Mouse (Mus musculus): Measurements from ENCODE around the gene Hsd17b11. TPM values are rescaled to one million over a fixed set of nuclear protein-coding genes. Genes with fewer than 3 reads are reported as not detected.
"Not testable (repeated sequence)": the region's sequence is repeated elsewhere in the genome, so short reads cannot be mapped to it uniquely, and the experiment has no call there.

Hsd17b11 gene
- polyA plus RNA-seq, 1 experiment from 2014 or later: 19.1 TPM

DNA sequence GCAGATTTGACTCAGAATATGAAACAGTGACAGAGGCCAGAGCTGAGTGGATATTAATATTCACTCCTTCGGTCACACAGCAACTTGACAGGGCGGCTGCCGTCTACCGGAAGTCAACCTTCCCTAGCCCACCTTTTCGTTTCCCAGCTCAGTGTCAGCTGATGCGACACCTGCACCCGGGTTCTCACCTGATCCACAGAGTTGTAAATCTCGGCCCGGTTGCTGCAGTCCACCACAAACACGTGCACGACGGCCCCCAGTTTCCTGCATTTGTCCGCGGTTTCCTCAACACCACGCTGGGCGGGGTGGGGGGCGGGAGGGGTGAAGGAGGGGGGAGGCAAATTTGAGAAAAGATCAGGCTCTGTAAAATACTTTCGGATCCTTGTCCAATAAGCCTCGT lies 49.3 kb downstream of the Hsd17b11 start:
- Histone ChIP-seq H3K9me3 (ENCODE audit: control insufficient read depth, low read length) (no peaks in the 10 kb centered on the region), H3K9ac (ENCODE audit: low read length) (no peak overlapping the region), H3K4me2 (replicated peaks; ENCODE audit: low read depth) (peak overlapping the region; percentile 35; the same call in 1 of the 2 replicates), H3K36me3 (ENCODE audit: control insufficient read depth, insufficient read depth, low read length) (no peaks in the 10 kb centered on the region), H3K4me1 (replicated peaks; ENCODE audit: control insufficient read depth, insufficient read depth) (no peaks in the 10 kb centered on the region), H3K27me3 (ENCODE audit: control insufficient read depth, insufficient read depth, low read length) (no peaks in the 10 kb centered on the region), H3K4me3 (ENCODE audit: low read depth, low read length) (no peak overlapping the region), H3K27ac (replicated peaks) (no peak overlapping the region)
- DNase-seq (ENCODE audit: low spot score) (no peak), ATAC-seq (ENCODE audit: low FRiP score, low TSS enrichment) (no peak)
- no peak for TF ChIP-seq CTCF (IDR thresholded peaks at IDR 0.05; ENCODE audit: low read depth)
- TF ChIP-seq EP300 (optimal IDR thresholded peaks at IDR 0.05): no peak
- WGBS: 54% methylated on average over 19 of the region's 19 CpGs

DNA sequence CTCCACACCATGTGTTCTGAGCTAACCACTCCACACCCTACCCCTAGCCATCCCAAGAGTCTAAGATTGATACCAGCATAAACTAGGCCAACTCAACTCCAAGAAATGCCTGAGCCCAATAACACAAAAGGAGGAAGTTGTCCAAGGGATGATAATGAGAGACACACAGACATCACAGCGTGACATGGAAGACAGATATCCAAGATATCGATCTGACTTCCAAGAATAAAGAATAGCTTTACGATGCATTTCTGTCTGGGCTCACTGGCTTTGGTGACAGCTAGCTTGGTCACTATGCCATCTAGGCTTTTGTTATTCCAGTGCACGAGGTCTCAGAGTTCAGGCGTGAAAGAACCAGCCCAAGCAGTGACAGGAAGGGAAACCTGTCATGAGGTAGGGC lies 50.7 kb downstream of the Hsd17b11 start:
- Histone ChIP-seq H3K27me3 (ENCODE audit: control insufficient read depth, insufficient read depth, low read length) (no peaks in the 10 kb centered on the region), H3K9ac (ENCODE audit: low read length) (no peak overlapping the region)
- ATAC-seq (ENCODE audit: low FRiP score, low TSS enrichment): no peak

DNA sequence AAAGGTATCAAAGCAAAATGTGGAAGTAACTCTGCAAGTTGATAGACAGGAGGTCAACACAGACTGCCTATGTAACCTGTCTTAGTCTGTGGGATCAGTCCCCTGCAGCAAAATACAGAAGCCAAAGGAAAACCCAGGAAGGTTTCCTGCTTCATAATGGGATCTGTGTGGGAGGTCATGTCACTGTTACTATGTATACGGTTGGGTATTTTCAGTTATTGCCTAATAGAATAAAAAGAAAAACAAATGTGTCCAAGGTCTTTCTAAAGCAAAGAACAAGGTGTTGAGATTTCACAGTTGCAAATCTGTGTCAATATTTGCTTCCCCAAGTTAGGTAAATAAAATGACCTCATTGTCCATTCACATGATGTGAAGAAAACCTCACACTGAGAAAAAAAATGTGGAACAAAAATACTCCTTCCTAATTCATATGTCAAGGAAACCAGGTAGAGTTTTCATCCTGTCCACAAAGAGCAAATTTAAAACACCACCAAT lies 58.7 kb downstream of the Hsd17b11 start:
- Histone ChIP-seq H3K9me3 (ENCODE audit: control insufficient read depth, low read length) (no peaks in the 10 kb centered on the region), H3K4me2 (replicated peaks; ENCODE audit: low read depth) (no peak overlapping the region), H3K4me3 (ENCODE audit: low read depth, low read length) (no peak overlapping the region), H3K9ac (ENCODE audit: low read length) (no peak overlapping the region), H3K4me1 (replicated peaks; ENCODE audit: control insufficient read depth, insufficient read depth) (no peaks in the 10 kb centered on the region), H3K36me3 (ENCODE audit: control insufficient read depth, insufficient read depth, low read length) (no peaks in the 10 kb centered on the region), H3K27ac (replicated peaks) (no peak overlapping the region), H3K27me3 (ENCODE audit: control insufficient read depth, insufficient read depth, low read length) (no peaks in the 10 kb centered on the region)
- WGBS: 33% methylated on average over 1 of the region's 1 CpGs
- ATAC-seq (ENCODE audit: low FRiP score, low TSS enrichment) (peak; percentile 78), DNase-seq (ENCODE audit: low spot score) (no peak)
- no peak for TF ChIP-seq EP300 (optimal IDR thresholded peaks at IDR 0.05)
- no peak for TF ChIP-seq CTCF (IDR thresholded peaks at IDR 0.05; ENCODE audit: low read depth)

More for the DNA sequence above, 50.7 kb downstream of the Hsd17b11 start:
- Histone ChIP-seq H3K4me3 (ENCODE audit: low read depth, low read length) (no peak overlapping the region), H3K4me2 (replicated peaks; ENCODE audit: low read depth) (no peak overlapping the region), H3K36me3 (ENCODE audit: control insufficient read depth, insufficient read depth, low read length) (no peaks in the 10 kb centered on the region), H3K9me3 (ENCODE audit: control insufficient read depth, low read length) (no peaks in the 10 kb centered on the region), H3K4me1 (replicated peaks; ENCODE audit: control insufficient read depth, insufficient read depth) (no peaks in the 10 kb centered on the region), H3K27ac (replicated peaks) (no peak overlapping the region)
- WGBS: 64% methylated on average over 5 of the region's 5 CpGs
- TF ChIP-seq EP300 (optimal IDR thresholded peaks at IDR 0.05): no peak
- no peak for TF ChIP-seq CTCF (IDR thresholded peaks at IDR 0.05; ENCODE audit: low read depth)
- no peak for DNase-seq (ENCODE audit: low spot score)

DNA sequence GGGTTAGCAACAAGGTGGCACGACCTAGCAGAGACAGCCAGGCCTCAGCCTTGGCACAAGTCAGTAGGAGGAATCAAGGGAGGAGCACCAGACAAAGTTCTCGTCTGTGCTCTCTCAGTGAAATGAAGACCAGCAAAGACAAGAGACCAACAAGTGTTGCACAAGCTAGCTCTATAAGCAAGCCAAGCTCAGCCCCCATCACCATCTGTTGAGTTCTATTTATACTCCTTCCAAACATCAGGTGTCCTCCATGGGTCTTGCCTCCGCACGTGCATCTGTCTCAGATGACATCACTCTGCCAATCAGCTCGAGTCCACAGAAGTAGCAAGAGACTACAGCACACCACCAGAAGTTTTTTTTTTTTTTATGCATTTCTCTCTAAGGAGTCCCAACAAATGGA lies 67.1 kb downstream of the Hsd17b11 start:
- no peak overlapping the region for H3K9ac ChIP-seq (ENCODE audit: low read length)
- no peak for DNase-seq (ENCODE audit: low spot score)
- H3K4me1 ChIP-seq (replicated peaks; ENCODE audit: control insufficient read depth, insufficient read depth): no peaks in the 10 kb centered on the region
- H3K4me2 ChIP-seq (replicated peaks; ENCODE audit: low read depth): no peak overlapping the region
- H3K9me3 ChIP-seq (ENCODE audit: control insufficient read depth, low read length): no peaks in the 10 kb centered on the region
- TF ChIP-seq CTCF (IDR thresholded peaks at IDR 0.05; ENCODE audit: low read depth) (no peak), EP300 (optimal IDR thresholded peaks at IDR 0.05) (no peak)
- H3K4me3 ChIP-seq (ENCODE audit: low read depth, low read length): no peak overlapping the region
- H3K36me3 ChIP-seq (ENCODE audit: control insufficient read depth, insufficient read depth, low read length): no peaks in the 10 kb centered on the region
- 61% methylated on average over 5 of the region's 5 CpGs for WGBS
- H3K27me3 ChIP-seq (ENCODE audit: control insufficient read depth, insufficient read depth, low read length): no peaks in the 10 kb centered on the region
- ATAC-seq (ENCODE audit: low FRiP score, low TSS enrichment): no peak
- H3K27ac ChIP-seq (replicated peaks): no peak overlapping the region

DNA sequence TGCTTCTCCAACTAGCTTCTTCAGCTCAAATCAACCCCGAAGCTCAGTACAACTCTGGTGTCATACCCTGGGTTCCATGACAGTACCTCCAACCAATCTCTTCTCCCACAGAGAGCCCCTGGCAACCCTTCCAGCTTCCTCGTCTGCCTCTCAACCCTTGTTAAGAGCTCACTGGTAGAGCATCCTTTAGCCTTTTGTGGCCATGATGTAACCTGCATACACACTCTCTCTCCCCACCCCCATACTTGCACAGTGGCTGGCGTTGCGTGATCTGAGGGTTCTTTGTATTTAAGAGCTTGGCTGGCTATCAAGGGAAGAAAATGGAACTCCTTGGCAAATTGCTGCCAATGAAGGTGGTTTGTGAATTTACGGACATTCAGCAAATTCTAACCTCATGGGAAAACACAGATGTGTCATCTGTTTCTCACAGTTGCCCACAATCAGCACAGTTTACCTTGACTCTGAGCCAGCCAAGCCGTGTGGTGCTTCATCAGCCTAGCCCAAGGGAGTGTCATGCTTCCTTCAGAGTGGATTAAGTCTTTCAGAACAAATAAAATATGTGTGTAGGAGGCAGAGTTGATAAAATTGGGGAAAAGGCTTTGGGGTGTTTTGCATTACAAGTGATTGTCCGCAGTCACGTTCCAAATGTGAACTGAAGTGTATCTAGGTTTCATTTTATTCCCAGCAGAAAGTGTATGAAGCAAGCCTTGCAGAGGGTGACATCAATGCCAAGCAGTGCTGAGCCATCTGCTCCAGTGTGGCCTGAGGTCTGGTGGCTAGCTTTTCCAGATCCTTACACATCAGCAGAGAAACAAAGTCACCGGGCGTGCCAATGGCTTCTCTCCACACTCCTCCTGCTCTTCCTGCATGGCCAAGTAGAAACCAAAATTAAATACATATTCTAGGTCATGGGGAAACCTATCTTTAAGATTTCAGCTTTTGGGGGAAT lies 68.3 kb downstream of the Hsd17b11 start:
- 60% methylated on average over 10 of the region's 10 CpGs for WGBS
- no peak overlapping the region for H3K4me2 ChIP-seq (replicated peaks; ENCODE audit: low read depth)
- peak; percentile 85; the same call in 1 of the 2 replicates for ATAC-seq (ENCODE audit: low FRiP score, low TSS enrichment)
- no peaks in the 10 kb centered on the region for H3K9me3 ChIP-seq (ENCODE audit: control insufficient read depth, low read length)
- H3K27ac ChIP-seq (replicated peaks): no peak overlapping the region
- H3K9ac ChIP-seq (ENCODE audit: low read length): no peak overlapping the region
- H3K27me3 ChIP-seq (ENCODE audit: control insufficient read depth, insufficient read depth, low read length): no peaks in the 10 kb centered on the region
- H3K4me1 ChIP-seq (replicated peaks; ENCODE audit: control insufficient read depth, insufficient read depth): no peaks in the 10 kb centered on the region
- TF ChIP-seq CTCF (IDR thresholded peaks at IDR 0.05; ENCODE audit: low read depth) (no peak), EP300 (optimal IDR thresholded peaks at IDR 0.05) (no peak)
- H3K4me3 ChIP-seq (ENCODE audit: low read depth, low read length): no peak overlapping the region
- H3K36me3 ChIP-seq (ENCODE audit: control insufficient read depth, insufficient read depth, low read length): no peaks in the 10 kb centered on the region
- DNase-seq (ENCODE audit: low spot score): peak; percentile 61

DNA sequence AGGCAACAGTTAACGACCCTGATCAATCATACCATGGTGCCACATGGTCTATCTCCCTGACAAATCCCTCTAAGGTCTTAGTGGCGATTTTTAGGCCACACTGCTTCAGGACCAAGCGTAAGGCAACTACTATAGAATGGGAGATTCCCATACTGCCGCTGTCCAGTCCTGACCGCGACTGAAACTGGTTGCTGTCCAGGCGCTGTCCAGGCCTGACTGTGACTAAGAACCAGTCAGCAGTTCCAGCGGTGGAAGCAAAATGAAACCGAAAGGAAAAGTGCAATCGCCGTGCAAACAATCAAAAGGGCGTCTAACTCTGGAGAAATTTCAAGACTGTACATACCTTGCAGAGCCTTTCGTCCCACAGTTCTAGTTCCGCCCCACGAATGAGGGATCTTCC lies 71.6 kb downstream of the Hsd17b11 start:
- not testable (repeated sequence) for DNase-seq (ENCODE audit: low spot score); H3K4me1 ChIP-seq (replicated peaks; ENCODE audit: control insufficient read depth, insufficient read depth); ATAC-seq (ENCODE audit: low FRiP score, low TSS enrichment); H3K36me3 ChIP-seq (ENCODE audit: control insufficient read depth, insufficient read depth, low read length); H3K4me3 ChIP-seq (ENCODE audit: low read depth, low read length); H3K9me3 ChIP-seq (ENCODE audit: control insufficient read depth, low read length); H3K9ac ChIP-seq (ENCODE audit: low read length); H3K4me2 ChIP-seq (replicated peaks; ENCODE audit: low read depth); H3K27me3 ChIP-seq (ENCODE audit: control insufficient read depth, insufficient read depth, low read length); H3K27ac ChIP-seq (replicated peaks)
- WGBS: 85% methylated on average over 15 of the region's 15 CpGs

Measured in stomach, postnatal 0 days (tissue).